Mouse (Mus musculus): Measurements from ENCODE around the gene Pkd1l2. TPM values are rescaled to one million over a fixed set of nuclear protein-coding genes. Genes with fewer than 3 reads are reported as not detected.
A peak's percentile ranks its signal among the peaks of the same experiment; 100 is the strongest.

The Pkd1l2 gene
- total and polyA plus RNA-seq, 2 experiments from 2014 or later = 0.01 TPM; not detected in 1

DNA sequence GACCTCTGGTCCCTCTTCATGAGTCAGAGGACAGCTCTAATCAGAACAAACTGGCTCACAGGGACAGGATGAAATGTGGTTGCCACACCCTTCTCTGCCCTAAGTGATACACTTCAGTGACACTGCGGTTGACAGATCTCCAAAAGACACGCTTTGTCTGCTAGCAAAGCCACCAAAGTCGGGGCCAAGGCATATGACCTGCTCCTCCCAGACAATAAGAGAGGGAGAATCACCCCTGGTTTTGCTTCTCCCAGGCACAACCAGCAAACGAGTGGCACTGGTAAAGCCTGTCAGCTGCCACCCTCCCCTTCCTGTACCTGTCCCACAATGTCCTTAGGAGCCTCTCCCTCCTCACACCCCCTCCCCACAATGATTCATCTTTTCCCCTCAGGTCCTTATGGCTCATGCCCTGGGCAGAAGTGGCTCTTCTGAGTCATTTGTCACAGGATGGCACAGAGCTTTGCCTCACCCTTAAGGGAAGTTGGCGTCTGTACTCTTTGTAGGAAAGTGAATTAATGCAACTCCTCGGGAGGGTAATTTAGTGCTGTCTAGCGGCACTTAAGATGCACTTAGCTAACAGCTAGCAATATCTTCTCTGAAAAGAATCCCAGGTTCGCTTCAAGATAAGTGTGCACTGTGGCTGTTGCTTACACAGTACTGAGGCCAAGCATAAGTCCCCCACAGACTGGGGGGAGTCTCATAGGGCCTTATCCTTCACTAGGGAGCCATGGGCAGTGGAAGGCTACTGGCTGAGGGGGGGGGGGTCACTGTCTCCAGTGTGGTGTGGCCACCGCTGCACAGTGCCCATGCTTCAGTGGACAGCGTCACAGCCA is 7.7 kb downstream of the Pkd1l2 start:
- Histone ChIP-seq H3K4me3 (ENCODE audit: low read depth, low read length) (no peak overlapping the region), H3K9me3 (replicated peaks; ENCODE audit: control insufficient read depth, low read length) (no peaks in the 10 kb centered on the region), H3K9ac (replicated peaks; ENCODE audit: low read depth, low read length) (no peak overlapping the region), H3K27ac (ENCODE audit: low read depth) (no peak overlapping the region), H3K4me2 (ENCODE audit: low read depth, low read length) (no peak overlapping the region), H3K36me3 (replicated peaks; ENCODE audit: control insufficient read depth, insufficient read depth, low read length) (no peaks in the 10 kb centered on the region), H3K4me1 (ENCODE audit: control insufficient read depth, insufficient read depth) (no peaks in the 10 kb centered on the region), H3K27me3 (ENCODE audit: control insufficient read depth, insufficient read depth, low read length) (no peaks in the 10 kb centered on the region)
- no peak for DNase-seq (ENCODE audit: low spot score)
- no peak for TF ChIP-seq EP300 (IDR thresholded peaks at IDR 0.05; ENCODE audit: low read depth)
- TF ChIP-seq CTCF (IDR thresholded peaks at IDR 0.05; ENCODE audit: low read depth) = no peak
- WGBS = 57% methylated on average over 10 of the region's 10 CpGs
- ATAC-seq (ENCODE audit: insufficient read depth, low read depth) = 0 out of 2 replicates have a peak, but pooled peaks have one; percentile 17

DNA sequence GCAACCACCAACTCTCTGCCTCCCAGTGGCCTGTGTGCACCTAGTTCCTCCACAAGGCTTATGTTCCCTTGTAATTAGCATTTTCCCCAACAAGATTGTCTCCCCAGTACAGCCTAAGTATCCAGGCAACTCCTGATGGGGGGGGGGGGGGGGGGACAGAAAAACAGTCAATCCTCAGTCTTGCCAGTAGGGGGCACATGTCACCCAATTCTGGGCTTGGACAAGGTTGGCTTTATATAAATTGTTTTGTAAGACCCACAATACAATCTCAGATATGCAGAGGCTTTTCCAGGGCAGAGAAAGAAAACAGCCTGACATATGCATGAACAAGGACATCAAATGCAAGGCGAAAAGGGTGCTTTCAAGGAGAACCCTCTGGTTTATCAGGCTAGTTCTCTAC is 12.5 kb downstream of the Pkd1l2 start:
- no peaks in the 10 kb centered on the region for H3K27me3 ChIP-seq (ENCODE audit: control insufficient read depth, insufficient read depth, low read length)
- ATAC-seq (ENCODE audit: insufficient read depth, low read depth) (no peak), DNase-seq (ENCODE audit: low spot score) (peak; percentile 19)
- no peaks in the 10 kb centered on the region for H3K9me3 ChIP-seq (replicated peaks; ENCODE audit: control insufficient read depth, low read length)
- WGBS = 71% methylated on average over 1 of the region's 1 CpGs
- no peaks in the 10 kb centered on the region for H3K4me1 ChIP-seq (ENCODE audit: control insufficient read depth, insufficient read depth)
- H3K4me3 ChIP-seq (ENCODE audit: low read depth, low read length) = no peak overlapping the region
- H3K36me3 ChIP-seq (replicated peaks; ENCODE audit: control insufficient read depth, insufficient read depth, low read length) = no peaks in the 10 kb centered on the region
- no peak overlapping the region for H3K9ac ChIP-seq (replicated peaks; ENCODE audit: low read depth, low read length)
- TF ChIP-seq CTCF (IDR thresholded peaks at IDR 0.05; ENCODE audit: low read depth) = peak; percentile 53
- no peak for TF ChIP-seq EP300 (IDR thresholded peaks at IDR 0.05; ENCODE audit: low read depth)
- no peak overlapping the region for H3K27ac ChIP-seq (ENCODE audit: low read depth)
- no peak overlapping the region for H3K4me2 ChIP-seq (ENCODE audit: low read depth, low read length)

DNA sequence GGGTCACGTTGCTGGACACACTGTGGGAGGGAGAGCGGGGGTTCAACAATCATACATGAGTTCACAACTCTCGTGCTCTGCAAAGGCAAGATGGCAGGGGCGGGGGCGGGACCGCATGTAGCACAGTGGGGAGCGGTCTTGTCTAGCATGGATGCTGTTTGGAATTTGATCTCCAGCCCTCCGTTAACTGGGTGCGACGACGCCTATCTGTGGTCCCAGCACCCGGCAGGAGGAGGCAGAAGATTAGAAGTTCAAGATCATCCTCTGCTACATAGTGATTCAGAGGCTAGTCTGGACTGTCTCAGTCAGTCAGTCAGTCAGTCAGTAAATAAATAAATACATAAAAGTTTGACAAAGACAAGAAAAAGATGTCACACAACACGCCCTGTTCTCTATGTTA is 14.0 kb downstream of the Pkd1l2 start:
- no peak for DNase-seq (ENCODE audit: low spot score)
- WGBS = 68% methylated on average over 13 of the region's 13 CpGs
- H3K9me3 ChIP-seq (replicated peaks; ENCODE audit: control insufficient read depth, low read length) = no peaks in the 10 kb centered on the region
- H3K27me3 ChIP-seq (ENCODE audit: control insufficient read depth, insufficient read depth, low read length) = no peaks in the 10 kb centered on the region
- no peak overlapping the region for H3K4me3 ChIP-seq (ENCODE audit: low read depth, low read length)
- H3K4me1 ChIP-seq (ENCODE audit: control insufficient read depth, insufficient read depth) = no peaks in the 10 kb centered on the region
- no peaks in the 10 kb centered on the region for H3K36me3 ChIP-seq (replicated peaks; ENCODE audit: control insufficient read depth, insufficient read depth, low read length)
- no peak for ATAC-seq (ENCODE audit: insufficient read depth, low read depth)
- no peak overlapping the region for H3K27ac ChIP-seq (ENCODE audit: low read depth)
- no peak overlapping the region for H3K9ac ChIP-seq (replicated peaks; ENCODE audit: low read depth, low read length)
- TF ChIP-seq CTCF (IDR thresholded peaks at IDR 0.05; ENCODE audit: low read depth) (no peak), EP300 (IDR thresholded peaks at IDR 0.05; ENCODE audit: low read depth) (no peak)
- no peak overlapping the region for H3K4me2 ChIP-seq (ENCODE audit: low read depth, low read length)

DNA sequence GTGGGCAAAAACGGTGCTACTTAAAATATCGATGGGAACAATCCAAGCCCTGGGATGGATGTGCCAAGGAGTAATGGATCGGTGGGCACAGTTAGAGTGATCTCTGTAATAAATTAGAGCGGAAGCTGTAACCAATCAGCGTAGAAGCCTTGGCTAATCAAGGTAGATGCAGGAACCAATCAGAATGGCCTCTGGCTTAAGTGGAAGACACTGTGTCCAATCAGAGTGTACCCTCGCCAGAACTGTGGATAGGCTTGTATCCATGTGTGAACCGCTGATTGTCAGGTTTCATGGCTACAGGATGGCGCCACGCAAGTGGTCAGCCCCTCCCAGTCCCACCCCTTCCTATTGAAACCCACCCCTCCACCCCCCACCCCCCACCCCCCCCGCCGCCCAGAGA is 14.9 kb downstream of the Pkd1l2 start:
- DNase-seq (ENCODE audit: low spot score) = no peak
- Histone ChIP-seq H3K4me1 (ENCODE audit: control insufficient read depth, insufficient read depth) (no peaks in the 10 kb centered on the region), H3K27me3 (ENCODE audit: control insufficient read depth, insufficient read depth, low read length) (no peaks in the 10 kb centered on the region), H3K4me2 (ENCODE audit: low read depth, low read length) (no peak overlapping the region), H3K9me3 (replicated peaks; ENCODE audit: control insufficient read depth, low read length) (peaks cover 8% of the 10 kb centered on the region; the same call in 1 of the 2 replicates), H3K4me3 (ENCODE audit: low read depth, low read length) (no peak overlapping the region), H3K27ac (ENCODE audit: low read depth) (no peak overlapping the region), H3K36me3 (replicated peaks; ENCODE audit: control insufficient read depth, insufficient read depth, low read length) (no peaks in the 10 kb centered on the region), H3K9ac (replicated peaks; ENCODE audit: low read depth, low read length) (no peak overlapping the region)
- 75% methylated on average over 11 of the region's 11 CpGs for WGBS
- TF ChIP-seq EP300 (IDR thresholded peaks at IDR 0.05; ENCODE audit: low read depth) (no peak), CTCF (IDR thresholded peaks at IDR 0.05; ENCODE audit: low read depth) (no peak)
- no peak for ATAC-seq (ENCODE audit: insufficient read depth, low read depth)

DNA sequence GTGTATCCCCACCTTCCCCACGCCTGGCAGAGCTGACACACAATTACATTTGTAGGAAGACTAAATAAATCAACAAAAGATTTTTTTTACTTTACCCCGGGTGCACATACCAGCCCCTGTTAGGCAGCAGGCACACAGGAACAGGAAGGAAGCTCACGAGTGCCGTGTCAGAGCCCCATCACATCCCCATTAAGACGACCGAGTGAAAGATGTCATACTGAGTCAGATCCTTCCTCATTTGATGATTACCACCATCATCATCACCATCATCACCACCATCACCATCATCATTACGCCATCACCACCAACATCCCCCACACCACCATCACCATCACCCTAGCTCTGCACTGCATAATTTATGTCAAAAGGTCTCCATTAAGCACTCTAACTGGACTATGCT is 15.3 kb downstream of the Pkd1l2 start:
- no peaks in the 10 kb centered on the region for H3K4me1 ChIP-seq (ENCODE audit: control insufficient read depth, insufficient read depth)
- DNase-seq (ENCODE audit: low spot score) (no peak), ATAC-seq (ENCODE audit: insufficient read depth, low read depth) (no peak)
- no peak overlapping the region for H3K27ac ChIP-seq (ENCODE audit: low read depth)
- peaks cover 11% of the 10 kb centered on the region; the same call in 1 of the 2 replicates for H3K9me3 ChIP-seq (replicated peaks; ENCODE audit: control insufficient read depth, low read length)
- H3K4me3 ChIP-seq (ENCODE audit: low read depth, low read length) = no peak overlapping the region
- no peak overlapping the region for H3K4me2 ChIP-seq (ENCODE audit: low read depth, low read length)
- no peaks in the 10 kb centered on the region for H3K36me3 ChIP-seq (replicated peaks; ENCODE audit: control insufficient read depth, insufficient read depth, low read length)
- WGBS = 67% methylated on average over 7 of the region's 7 CpGs
- H3K9ac ChIP-seq (replicated peaks; ENCODE audit: low read depth, low read length) = no peak overlapping the region
- no peaks in the 10 kb centered on the region for H3K27me3 ChIP-seq (ENCODE audit: control insufficient read depth, insufficient read depth, low read length)
- TF ChIP-seq EP300 (IDR thresholded peaks at IDR 0.05; ENCODE audit: low read depth) (no peak), CTCF (IDR thresholded peaks at IDR 0.05; ENCODE audit: low read depth) (no peak)

Measured in heart, postnatal 0 days (tissue).